Mouse (Mus musculus): ENCODE results near the gene Lrp1. TPM values are rescaled to one million over a fixed set of nuclear protein-coding genes. Genes with fewer than 3 reads are reported as not detected.

The Lrp1 gene
- total RNA-seq, 2 experiments from 2014 or later = 58.1 to 64.3 TPM

DNA sequence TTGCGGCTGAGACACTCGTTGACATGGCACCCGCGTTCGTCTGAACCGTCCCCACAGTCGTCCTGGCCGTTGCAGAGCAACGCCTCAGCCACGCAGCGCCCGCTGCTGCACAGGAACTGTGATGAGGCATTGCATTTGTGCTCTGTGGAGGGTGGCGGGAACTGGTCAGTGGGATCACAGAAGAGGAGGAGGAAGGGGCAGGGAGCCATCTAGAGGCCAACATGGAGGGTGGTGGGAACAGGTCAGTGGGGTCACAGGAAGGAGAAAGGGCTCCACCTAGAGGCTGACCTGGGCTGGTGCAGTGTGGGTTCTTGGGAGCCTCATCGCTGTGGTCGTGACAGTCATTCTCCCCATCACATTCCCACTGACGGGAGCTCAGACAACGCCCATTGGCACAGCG lies 65.2 kb downstream of the Lrp1 start:
- DNase-seq = no peak

GRCm38 (mm10) chr10:127549892-127550291 lies 71.1 kb downstream of the Lrp1 start:
- no peak for DNase-seq

DNA sequence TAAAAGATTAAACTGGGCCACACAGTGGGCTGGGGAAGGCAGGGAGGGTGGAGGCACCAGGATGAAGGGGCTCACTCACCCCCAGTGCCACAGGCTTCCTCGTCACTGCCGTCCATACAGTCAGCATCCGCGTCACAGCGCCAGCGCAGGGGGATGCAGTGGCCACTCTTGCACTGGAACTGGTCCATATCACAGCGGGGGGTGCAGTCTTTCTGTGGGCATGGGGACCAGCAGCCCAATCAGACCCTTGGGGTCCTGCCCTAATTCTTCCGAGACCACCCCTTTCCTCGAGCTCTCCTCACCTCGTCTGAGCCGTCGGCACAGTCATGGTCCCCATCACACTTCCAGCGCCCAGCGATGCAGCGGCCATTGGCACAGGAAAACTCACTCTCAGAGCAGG lies 72.7 kb downstream of the Lrp1 start:
- DNase-seq = no peak

DNA sequence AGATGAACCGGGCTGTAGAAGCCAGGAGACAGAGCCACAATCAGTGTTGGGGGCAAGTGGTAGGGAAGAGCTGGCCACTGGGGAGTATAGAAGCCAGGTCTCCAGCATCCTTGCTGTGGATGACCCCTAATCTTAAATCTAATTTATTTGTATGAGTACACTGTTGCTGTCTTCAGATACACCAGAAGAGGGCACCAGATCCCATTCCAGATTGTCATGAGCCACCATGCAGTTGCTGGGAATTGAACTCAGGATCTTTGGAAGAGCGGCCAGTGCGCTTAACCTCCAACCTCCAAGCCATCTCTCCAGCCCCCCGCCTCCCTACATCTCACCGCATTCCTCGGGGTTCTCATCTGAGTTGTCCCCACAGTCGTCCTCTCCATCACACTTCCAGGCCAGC lies 74.4 kb downstream of the Lrp1 start:
- DNase-seq = no peak

DNA sequence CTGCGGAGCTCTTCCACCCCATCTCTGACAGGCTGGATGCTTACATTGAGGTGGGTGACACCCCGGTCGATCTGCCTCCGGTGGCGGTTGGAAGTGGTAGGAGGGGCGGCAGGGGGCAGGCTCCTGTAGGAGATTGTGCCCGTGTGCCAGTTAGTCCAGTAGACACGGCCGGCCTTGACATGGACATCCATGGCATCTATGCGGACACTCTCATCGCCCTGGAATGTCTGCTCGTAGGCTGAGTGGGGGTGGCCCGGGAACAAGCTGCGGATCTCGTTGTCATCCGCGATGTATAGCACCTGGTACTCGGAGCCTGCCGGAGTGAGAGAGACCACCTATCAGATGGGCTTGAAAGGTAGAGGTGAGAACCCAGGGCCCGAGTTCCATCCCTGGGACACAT lies 76.6 kb downstream of the Lrp1 start:
- DNase-seq = no peak

- DNase-seq = no peak
Measured at GRCm38 (mm10) chr10:127543916-127544315, 77.0 kb downstream of the Lrp1 start.

- DNase-seq = no peak
Measured at GRCm38 (mm10) chr10:127542720-127543119, 78.2 kb downstream of the Lrp1 start.

DNA sequence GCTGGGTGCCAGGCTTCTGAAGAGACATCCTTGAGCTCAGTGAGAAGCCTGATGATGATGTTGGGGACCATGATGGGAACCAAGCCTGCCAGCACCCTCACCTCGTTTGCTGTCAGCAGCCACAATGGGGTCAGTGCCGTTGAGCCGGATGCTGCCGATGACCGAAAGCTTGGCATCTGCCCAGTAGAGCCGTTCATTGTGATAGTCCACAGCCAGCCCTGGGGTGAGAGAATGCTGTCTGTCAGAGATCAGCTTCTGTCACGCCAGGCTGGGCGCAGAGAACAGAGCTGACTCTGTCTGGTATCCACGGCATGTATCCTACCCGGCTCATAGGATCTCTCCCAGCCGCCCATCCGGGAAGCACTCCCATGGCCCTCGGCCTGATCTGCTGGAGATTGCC lies 78.9 kb downstream of the Lrp1 start:
- DNase-seq = no peak

GRCm38 (mm10) chr10:127541510-127541909 lies 79.4 kb downstream of the Lrp1 start:
- DNase-seq = no peak

DNA sequence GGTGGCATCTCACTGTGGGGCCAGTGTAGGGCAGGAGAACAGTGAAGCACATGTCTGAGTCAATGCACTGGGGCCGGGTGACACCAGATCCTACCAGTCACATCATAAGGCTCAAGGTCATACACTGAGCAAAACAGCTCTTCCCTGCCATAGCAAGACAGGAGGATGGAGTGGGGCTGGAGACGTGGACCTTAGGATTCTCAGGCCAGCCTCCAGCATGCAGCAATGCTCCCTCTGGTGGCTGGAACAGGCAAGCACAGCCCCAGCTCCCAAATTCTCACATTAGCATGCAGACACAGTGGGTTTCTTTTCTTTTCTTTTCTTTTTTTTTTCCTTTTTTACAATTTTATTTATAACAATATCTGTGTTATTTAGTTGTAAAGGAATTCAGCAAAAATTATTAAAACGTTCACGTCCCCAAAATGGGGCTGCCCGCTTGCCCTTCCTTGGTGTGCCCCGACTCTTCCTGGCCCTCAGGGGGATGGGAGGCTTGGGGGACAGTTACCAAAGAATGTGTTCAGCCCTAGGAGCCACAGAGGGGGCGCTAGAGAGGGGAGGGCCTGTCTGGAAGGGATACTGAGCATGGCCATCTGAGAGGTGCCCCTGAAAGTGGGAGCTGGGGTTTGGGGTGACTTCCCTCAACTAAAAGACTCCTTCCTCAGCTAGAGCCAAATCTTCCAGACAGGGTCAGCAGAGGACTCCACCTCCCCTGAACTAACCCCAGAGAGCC lies 82.9 kb downstream of the Lrp1 start:
- peak; percentile 62 for DNase-seq

DNA sequence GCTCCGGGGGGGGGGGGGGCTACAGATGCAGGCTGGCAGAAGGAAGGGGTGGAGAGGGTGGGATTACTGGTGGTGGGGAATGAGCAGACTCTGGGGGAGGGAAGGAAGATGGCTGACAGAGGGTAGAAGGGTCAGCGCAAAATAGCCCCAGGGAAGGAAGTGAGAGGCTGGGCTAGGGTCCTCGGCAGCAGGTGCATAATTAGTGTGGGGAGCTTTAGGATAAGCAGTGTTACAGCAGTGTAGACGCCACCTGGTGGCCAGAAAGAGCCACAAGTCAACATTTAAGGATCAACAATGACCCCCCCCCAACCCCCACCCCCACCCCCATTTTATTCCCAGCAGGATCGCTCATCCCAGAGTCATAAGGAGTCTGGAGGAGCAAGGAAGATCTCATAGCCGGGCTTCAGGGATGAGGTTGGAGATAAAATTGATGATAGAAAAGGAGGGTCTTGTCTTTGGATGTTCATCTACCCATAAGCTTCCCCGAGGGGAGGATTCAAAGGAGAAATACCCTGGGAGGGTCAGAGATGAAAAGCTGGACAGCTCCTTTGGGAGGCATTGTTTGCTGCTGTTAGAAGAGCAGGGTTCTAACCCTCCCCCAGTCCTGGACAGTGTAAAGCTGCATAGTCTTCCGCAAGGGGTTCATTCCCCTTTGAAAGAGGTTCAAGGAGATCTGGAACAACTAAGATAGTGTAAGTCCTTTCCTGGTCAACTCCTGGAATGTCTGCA lies 84.2 kb downstream of the Lrp1 start:
- no peak for DNase-seq

DNA sequence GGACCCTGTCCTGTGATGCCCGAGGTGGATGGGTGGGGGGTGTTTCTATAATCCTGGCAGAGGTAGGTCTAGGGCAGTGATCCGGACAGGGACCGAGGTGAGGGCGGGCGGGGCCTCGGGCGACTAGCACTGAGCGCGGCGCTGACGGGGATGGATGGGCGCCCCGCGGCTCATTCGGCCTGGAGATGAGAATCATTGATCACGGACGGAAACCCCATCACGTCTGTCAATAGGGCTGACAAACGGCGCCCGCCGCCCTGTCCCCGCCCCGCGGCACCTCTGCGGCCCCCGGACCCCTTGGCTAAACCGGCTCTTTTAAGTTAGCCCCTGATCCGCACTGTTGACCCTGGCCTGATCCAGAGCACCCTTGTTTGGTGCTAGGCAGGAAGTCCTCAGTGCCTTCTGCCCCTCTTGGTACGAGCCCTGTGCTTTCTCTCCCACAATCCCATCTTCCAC lies 86.0 kb downstream of the Lrp1 start:
- no peak for DNase-seq

GRCm38 (mm10) chr10:127534036-127534928 lies 86.7 kb downstream of the Lrp1 start, which contains the start of gene Nxph4:
Nxph4 (minus strand) TSS chr10:127534559.
- no peak for DNase-seq

- DNase-seq = no peak
Measured at GRCm38 (mm10) chr10:127531548-127531947, 89.4 kb downstream of the Lrp1 start.

DNA sequence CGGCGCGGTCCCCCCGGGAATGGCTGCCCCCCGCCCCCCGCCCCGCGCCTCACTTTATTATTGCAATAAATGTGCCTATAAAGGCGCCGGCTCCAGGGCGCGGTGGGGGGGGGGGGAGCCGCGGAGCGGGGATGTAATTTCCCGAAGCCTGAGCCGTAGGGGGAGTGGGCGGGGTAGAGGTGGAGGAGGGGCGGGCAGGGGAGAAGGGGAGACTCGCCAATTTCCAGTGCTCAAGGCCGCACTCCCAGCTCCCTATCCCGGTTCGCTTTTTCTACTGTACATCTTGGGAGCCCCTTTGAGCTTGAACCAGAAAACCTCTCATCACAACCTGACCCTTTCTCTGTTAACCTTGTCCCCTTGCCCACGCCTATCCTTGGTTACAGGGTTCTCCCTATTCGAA lies 90.0 kb downstream of the Lrp1 start:
- DNase-seq = no peak

DNA sequence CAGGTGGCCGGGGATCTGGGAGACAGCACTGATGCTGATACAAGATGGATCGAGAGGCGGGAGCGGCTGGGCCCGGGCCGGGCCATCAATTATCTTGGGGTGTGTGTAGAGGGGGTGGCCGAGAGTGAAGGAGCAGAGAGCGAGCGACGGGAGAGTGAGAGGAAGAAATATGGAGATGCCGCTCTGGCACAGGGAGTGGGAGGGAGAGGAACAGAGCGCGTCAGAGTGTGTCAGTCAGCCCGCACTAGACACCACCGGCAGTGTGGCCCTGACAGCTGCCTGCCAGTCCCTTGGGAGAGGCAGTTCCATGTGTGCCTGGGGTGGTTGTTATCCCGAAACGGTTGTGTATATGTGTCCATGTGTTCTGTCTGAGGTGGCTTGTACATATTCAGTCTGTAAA lies 93.5 kb downstream of the Lrp1 start:
- DNase-seq = no peak

- peak; percentile 56 for DNase-seq
Measured at GRCm38 (mm10) chr10:127526681-127527080, 94.3 kb downstream of the Lrp1 start.

DNA sequence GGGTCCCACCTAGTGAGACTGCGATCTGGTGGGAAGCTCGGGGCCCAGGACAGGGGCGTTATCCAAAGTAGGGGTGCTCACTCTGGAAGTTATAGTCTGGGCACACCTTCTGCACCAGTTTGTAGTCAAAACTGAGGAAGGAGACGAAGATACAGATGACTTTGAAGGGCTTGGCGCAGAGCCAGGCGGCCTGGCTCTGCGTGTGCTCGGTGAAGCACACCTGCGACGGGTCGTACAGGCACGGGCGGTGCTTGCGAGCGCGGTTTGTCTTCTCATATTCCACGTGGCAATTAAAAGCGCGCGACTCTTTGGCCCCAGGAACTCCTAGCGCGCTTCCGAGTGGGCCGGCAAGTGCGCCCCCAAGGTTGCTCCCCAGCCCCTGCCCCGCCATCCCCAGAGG lies 94.9 kb downstream of the Lrp1 start:
- no peak for DNase-seq

DNA sequence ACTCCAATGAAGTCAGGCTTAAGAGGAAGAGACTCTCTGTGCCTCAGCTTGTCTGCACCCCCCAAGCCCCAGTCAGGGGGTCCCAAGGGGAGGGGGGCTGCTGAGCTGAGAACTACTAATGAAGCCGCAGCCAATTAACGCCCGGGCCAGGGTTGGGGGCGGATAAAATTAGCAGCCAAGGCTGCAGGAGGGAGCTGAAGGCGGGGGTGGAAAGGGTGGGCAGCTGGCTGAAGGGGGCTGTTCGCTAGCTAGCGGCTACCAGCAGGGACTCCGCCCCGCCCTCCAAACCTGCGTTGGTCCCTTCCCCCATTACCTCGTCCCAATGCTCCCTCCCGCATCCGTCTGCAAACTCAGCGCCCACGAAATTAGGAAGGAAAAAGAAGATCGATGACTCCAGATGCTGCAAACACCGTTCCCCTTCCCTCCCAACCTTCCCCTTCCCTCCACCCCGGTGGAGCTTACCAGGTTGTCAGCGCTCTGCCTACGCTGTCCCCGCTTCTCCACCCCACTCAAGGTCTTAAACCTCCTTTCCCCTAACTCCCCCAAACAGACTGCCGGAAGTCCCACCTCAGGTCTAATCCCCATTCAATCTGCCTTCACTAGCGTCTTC lies 96.2 kb downstream of the Lrp1 start:
- no peak for DNase-seq

DNA sequence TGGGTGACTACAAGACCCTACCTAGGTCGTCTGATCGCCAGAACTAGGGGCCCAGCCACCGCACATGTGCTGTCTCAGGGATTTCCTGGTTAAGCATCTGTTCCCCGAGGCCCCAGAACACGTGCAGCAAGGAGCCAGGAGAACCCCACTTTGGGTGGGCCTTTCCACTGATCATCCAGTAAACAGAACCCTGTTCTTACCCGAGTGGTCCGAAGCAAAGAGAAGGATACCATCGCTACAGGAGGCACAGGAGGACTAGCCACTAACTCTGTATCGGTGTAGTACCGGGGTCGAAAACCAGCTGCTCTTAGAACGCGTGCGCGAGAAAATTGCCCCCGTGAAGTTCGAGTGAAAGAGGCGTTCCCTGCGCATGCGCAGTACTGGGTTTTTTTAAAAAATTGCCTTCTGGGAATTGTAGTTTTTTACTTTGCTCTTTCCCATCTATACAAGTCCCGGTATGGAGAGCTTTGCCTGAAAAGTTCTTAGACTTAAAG lies 98.8 kb downstream of the Lrp1 start, which contains the start of gene Shmt2:
Gene Shmt2, minus strand, starts transcription at position 357 of the 494 bp plus-strand sequence.
- DNase-seq = peak; percentile 70

- DNase-seq = no peak
Measured at GRCm38 (mm10) chr10:127521611-127522080, 99.3 kb downstream of the Lrp1 start.

Data from gastrocnemius, postnatal 25 days (tissue).